Mouse (Mus musculus) CD4-positive, CD25-positive, alpha-beta regulatory T cell, adult 4 months (primary cell): ENCODE measurements around the gene Tmem132c. TPM values are rescaled to one million over a fixed set of nuclear protein-coding genes. Genes with fewer than 3 reads are reported as not detected.

Experiments
- ATAC-seq: one replicate; pipeline ENCODE4 v1.8.0; 2017
- polyA plus RNA-seq, 2 experiments: library from polyadenylated mRNA; unstranded; fragments of 100-300 nt; shearing (Covaris generic); gene quantifications; one replicate each; pipeline ENCODE4 v1.2.1; 2017

Gene Tmem132c
- polyA plus RNA-seq, 2 experiments from 2014 or later = not detected

DNA sequence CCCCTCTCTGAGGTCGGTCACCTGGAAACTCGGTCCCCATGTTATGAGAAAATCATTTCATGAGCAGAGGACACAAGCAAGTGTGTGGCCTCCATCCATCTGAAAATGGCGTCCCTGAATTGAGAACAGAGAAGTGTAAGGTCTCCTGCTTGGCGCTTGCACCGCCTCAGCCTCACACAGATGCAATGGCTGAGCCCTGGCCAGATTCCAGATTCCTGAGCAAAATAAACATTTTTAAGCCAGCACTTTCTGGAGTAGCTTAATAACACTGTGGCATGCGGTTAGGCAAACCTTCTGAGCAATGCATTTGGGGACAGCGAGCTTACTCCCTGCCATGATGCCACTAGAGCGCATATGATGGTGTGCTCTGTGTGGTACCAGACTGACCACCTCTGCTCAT, 48.1 kb downstream of the Tmem132c start:
- no peak for ATAC-seq

DNA sequence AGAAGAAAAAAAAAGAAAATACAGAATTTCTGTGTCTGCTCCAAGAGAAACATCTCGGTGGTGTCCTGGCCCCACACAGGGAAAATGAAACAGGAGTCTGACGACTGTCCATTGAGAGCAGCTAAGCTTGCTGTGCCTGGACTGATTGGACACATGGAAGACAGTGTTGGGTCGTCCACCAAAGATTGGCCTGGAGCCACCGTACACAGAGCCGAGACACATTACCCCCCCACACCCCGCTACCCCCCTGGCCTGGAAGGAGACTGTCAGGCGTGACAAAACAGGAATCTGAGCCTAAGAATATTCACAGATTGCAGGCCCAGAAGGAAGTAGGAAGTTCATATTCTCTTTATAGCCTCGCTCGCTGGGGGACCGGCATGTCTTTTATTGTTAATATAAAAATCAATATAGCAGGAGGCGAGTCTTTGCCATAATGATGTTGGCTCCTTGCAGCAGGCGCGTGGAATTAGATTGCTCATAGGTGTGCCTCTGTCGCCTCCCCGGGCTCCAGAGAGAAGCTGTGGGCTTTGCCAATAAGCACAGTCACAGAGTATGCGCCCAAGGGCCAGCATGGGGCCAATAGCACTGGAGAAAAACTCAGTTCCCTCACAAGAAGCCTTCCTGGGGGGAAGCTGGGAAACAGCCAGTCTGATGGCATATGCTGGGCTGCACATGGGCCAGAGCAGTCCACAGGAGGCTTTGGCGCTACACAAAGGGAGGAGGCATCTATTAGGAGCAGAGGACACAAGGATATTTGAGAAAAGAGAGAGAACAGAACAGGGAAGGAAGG, 49.0 kb downstream of the Tmem132c start:
- ATAC-seq = no peak

DNA sequence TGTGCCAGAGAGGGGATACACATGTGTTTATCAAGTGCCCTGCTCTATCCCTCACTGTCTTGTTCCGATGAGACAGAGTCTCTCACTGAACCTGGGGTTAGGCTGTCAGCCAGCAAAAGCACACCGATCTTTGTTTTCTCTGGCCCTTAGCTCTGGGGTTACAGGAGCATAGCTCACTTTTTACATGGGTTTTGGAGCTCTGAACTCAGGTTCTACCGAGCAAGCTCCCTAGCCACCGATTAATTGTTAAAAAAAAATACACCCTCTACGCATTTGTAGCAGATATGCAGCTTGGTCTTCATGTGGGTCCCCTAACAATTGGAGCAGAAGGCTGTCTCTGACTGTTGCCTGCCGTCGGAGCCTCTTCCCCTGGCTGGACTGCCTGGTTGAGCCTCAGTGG, 50.0 kb downstream of the Tmem132c start:
- ATAC-seq = no peak

DNA sequence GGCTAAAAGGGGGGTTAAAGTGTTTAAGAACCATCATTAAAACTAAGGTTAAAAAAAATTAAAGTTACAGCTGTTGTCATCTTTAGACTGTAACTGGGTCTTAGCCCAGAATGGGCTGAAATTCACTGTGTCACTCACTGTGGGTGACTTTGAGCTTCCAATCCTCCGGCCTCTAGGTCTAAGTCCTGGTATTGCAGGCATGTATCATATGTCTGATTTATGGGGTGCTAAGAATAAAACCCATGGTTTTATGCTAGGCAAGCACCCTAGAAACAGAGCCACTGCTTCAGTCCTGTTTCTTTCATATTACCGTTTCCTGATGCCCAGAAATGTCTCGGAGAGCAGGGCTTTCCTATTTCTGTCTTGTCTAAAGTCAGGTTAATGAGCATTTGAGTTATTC, 52.1 kb downstream of the Tmem132c start:
- no peak for ATAC-seq

DNA sequence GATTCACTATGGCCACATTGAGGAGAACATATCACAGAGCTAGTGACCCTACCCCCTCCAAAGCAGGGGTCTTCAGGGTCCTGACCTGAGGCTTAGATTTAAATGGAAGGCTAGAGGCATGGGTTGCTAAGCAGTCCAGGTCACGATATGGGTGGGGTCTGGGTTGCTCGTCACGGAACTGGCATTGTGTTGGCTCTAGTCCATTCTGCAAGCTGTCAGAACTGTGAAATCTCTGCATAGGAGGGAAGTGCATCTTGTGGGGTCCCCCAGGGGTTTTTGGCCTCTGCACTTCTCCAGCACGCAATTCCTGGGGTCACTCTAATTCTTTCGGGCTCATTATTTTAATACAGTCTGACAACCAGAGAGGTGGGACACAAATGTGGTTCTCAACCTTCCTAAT, 55.9 kb downstream of the Tmem132c start:
- no peak for ATAC-seq

DNA sequence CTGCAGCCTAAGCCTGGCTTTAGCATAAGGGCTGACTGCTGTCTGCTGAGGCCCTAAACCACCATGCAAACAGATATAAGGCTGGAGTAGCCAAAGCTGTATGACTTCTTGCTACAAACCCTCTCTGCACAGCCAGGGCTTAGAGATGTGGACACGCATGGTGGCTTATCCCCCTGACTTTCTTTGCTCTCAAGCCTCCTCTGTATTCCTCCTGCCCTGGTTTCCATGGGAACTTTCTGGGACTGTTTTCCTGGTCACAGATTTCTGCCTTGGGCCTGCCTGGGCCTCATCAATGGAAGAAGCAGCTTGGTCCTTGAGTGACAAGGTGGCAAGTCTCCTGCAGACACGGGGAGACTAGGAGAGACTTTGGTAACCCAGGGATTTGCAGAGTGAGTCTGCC, 56.5 kb downstream of the Tmem132c start:
- ATAC-seq = no peak

DNA sequence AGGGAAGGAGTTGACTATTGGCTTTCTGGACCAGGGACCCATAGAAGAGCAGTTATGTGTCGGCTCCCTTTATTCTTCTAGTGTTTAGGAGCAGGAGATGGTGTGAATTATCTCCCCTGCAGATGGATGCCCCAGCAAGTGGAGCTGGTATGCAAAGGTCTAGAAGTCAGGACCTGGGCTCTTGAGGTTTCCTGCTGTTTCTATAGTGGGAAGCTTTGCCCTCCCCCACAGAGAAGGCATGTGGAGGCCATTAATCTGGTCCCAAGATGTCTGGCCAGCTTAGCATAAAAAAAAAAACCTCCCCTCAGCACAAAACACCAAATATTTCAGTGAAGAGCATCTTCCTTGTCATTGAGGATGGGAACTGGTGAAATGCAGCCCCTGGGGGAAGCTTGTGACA, 57.4 kb downstream of the Tmem132c start:
- ATAC-seq = no peak

DNA sequence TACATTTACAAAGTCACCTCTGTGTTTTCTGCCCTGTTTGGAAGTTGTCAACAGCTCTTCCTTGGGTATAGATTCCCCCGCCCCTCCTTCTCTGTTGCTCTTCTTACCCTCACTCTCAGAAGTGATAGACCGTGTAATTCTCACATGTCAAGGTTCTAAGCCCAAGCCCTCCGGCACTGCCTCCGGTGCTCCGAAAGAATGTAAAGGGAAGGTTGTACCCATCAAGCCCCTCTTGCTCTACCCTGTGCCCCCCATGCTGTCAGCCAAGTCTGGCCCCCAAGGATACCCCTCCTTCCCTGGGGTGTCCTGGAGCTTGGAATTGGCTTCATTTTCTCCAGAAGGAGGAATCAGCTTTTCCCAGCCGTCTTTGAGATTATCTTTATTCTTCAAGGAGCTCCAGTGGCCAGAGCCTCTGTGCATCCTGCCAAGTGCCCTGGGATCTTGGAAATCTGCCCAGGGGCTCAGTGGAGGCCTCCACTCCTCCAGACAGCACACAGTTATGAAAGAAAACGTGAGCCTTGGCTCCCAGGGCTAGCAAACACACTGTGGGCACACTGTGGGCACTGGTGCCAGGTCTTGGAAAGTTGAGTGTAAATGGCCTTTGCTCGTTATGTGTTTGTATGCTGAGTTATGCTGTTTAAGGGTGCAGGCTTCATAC, 59.1 kb downstream of the Tmem132c start:
- no peak for ATAC-seq

DNA sequence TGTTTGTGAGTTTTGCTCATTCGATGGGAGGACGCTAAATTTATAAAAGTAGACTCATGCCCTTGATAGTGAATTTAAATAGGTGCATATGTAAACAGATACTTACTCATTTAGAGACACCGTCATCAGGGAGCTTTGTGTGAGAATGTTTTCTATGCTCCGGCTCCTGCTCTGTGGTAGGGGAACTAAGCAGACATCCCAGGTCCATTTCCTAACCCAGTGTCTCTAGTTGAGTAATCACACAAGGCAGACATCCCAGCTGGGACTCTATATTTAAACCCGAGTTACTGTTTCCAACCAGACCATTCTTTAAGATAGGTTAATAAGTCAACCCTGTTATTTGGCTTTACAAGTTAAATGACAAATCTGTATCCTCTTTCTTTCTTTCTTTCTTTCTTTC, 63.7 kb downstream of the Tmem132c start:
- ATAC-seq = no peak

DNA sequence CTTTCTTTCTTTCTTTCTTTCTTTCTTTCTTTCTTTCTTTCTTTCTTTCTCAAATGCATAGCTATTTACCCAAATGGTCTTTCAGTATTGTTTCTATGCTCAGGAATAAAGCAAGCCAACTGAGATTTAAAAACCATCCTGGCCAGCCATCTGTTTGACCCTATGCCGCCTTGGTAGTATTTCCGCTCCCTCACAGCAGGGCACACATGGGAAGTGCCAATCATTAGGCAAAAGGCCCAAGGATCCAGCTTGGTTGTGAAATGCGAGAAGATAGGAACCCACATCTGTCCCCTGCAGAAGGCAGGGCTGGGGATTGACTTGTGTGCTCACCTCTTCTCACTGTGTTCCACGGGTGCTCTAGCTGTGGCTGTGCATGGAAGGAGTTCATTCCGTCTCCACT, 64.1 kb downstream of the Tmem132c start:
- ATAC-seq = no peak

DNA sequence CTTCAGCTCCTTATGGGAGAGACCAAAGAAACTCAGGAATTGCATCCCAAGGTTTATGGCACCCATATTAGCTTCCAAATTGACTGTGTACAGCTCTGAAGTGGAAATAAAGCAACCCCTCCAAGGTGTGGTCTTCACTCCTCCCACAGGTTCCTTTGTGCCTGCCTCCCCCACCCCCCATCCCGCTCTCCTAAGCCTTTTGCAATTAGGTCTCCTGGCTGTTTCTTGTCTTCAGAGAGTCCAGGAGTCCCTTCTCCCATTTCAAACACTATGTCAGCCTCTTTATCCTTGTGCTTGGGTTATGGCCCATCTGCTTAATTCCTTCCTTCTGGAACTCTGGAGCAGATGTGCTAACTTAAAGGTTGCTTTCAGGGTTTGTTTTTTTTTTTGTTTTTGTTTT, 65.1 kb downstream of the Tmem132c start:
- no peak for ATAC-seq

DNA sequence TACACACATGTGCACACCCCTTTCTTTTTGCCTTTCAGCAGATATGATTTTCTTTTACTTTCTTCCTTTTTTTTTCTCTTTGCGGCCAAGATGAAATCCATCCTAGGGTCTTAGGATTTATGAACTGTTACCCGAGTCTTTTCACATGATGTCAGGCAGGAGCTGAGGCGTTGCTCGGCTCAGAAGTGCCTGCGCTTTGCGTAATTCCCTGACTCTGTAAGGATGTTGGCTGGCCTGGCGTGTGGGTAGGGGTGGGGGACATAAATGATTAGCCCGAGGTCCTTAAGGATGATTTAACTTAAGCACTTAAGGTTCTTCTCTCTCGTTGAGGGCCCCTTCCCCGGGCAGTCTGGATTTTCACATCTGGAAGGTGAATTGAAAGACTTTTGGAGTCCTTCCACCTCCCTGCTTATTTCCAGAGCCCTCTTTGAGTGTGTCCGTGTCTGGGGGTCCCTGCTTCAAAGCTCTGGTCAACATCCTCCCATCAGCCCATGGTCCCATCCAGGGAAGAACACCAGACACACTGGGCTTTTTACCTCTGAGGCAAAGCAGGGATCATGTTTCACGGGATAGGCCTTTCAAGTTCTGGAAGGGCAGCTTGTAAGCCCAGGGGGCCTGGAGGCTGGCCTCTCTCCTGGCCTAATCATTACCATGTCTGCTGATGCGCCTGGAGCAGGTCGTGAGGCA, 68.9 kb downstream of the Tmem132c start:
- no peak for ATAC-seq

DNA sequence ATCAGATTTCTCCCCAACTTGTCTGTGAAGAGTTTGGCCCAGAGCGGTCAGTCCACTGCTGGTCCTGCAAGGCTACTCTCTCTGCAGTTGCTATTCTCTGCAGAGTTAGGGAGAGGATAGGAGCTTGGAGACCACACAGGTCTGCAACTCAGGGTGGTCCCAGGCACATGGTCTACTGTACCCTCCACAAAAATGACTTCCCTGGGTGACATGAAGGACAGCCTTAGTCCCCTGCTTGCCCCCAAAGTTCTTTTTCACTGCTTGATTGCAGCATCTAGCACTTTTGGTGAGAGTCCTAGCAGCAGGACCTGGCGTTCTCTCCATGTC, 69.4 kb downstream of the Tmem132c start:
- no peak for ATAC-seq

DNA sequence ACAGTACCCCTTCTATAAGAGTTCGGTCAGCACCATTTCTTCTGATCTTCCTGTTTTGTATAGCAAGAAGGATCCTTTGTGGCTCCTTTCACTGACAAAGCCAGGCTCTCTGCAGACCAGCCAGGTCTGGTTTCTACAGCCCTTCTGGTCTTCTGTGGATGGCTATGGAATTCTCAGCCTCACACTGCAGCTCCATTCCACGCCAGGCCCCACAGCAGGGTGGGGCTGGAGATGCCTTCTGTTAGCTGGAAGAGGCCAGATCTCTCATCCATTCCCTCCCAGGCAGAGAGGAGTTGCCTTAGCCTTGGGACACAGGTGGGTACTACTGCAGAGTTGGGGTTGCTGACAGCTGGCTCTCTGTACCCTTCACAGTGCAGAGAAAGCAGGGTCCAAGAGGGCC, 72.0 kb downstream of the Tmem132c start:
- no peak for ATAC-seq

DNA sequence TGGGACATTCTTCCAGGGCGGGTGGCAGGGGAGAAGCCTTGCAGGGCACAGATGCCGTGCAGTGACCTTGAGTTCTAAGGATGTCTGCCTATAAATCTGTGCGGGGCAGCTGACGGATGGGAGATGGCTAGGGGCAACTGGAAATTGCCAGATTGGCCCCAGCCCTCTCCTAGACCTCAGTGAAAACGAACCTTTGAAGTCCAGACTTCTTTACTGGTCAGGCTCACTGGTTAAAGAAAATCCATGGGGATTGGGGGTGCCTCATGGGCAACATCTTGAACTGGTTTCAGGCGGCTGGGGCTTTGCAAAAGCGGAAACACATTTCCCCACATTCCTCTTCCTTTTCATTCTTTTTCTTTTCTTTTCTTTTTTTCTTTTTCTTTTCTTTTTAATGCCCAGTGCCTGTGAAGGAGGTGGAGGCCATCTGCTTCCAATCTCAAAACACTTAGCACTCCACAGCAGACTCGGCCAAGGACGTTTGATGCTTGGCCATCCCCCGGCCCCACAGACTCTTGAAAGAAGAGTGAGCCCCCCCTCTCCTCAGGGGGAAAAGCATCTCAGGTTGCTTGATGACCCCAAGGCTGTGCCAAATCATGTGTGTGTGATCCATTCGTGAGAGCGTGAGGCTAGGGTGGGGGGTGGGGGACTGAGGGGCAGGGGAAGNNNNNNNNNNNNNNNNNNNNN, 77.6 kb downstream of the Tmem132c start:
- no peak for ATAC-seq

DNA sequence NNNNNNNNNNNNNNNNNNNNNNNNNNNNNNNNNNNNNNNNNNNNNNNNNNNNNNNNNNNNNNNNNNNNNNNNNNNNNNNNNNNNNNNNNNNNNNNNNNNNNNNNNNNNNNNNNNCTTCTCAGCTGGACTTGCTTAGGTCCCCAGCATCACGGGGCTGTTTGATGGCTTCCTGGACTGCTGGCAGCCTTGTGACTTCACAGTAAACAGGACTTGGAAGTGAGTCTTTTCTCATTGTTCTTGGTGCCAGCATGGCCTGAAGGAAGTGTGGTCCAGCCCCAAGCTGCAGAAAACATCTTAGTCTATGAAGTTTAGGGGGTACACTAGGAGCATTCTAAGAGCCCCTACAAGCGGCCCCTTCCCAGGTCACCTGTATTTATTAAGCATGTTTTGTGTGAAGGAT, 83.0 kb downstream of the Tmem132c start:
- ATAC-seq = no peak

DNA sequence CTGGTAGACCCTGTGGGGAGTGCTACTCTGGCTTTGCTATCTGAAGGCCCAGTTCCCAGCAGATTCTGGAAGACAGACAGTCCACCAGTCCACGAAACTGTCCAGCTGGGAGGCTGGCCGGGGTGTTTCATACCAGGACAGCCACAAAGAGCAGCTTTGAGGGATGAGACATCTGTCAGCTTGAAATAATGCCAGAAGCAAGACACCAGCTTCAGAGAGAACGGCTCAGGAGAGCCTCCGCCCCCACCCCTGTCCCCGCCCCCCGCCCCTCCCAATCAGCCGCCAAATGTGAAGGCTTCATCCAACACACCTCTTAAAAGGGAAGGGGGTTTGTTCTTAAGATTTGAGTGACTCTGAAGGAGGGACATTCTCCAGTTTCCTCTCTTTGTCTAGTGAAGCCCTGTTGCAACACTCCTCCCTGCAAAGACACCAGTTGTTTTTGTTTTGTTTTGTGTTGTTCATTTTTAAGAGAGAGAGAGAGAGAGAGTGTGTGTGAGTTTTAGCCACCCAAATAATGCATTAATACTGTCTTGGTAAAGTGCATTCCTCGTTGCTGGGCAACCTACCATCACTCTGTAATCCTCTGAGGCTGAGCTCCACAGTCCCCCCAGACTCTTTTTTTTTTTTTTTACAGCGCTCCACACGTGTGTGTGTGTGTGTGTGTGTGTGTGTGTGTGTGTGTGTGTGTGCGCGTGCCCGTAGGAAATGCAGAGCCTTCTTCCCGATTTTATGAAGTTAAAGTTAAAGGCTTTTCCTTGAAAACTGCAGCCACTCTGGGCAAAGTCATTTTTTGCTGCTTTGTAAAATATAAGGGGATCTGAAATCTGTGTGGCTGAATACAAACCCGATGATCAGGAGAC, 94.7 kb downstream of the Tmem132c start:
- no peak for ATAC-seq

DNA sequence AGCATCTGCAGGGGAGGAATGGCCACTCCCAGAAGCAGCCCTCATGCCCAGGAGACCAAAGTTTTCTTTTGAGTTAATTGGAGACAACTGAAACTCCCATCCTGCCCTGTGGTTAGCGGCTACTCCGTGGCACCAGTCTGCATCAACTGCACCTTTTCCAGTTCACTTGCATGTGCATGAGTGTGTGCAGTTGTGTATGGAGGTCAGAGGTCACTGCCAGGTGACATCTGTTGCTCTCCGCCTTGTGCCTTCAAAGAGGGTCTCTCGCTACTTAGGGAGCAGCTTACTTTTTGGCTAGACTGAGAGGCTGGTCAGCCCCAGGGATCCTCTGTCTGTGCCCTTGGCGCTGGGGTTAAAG, 95.3 kb downstream of the Tmem132c start:
- no peak for ATAC-seq

DNA sequence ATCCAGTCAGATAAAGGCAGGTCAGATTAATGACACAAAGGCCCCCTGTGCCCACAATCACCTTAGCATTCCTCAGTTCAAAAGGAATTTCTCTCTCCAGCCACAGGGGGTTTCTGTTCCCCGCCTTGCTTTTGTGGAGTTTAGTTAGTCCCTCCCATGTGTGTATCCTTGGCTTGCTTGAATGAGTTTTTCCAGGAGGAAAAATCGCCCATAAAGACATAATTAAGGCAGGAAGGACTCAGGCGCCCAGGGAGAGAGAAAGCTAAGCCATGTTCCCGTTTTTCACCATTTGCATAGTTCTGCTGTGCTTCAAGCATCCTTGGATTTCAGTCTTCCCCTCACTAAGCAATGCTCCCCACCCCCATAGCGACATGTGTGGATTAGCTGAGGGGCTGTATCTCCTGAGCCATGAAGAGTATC, 97.4 kb downstream of the Tmem132c start:
- ATAC-seq = no peak

DNA sequence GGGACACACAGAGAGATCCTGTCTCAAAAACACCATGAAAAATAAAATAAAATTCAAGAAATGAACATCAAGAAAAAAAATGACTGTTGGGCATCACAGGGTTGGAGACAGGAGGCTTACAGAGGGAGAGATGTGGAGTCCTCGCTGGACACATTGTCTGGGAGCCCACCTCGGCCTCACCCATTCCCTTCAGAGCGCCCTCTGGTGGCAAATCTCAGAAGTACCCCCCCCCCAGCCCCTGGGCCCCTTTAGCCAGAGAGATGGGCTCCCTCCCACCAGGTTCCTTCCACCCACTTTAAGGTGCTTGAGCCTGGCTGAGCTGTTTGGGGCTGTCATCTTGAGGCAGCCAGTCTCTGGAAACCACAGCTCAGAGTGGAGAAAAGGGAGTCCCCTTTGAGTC, 99.5 kb downstream of the Tmem132c start:
- no peak for ATAC-seq

DNA sequence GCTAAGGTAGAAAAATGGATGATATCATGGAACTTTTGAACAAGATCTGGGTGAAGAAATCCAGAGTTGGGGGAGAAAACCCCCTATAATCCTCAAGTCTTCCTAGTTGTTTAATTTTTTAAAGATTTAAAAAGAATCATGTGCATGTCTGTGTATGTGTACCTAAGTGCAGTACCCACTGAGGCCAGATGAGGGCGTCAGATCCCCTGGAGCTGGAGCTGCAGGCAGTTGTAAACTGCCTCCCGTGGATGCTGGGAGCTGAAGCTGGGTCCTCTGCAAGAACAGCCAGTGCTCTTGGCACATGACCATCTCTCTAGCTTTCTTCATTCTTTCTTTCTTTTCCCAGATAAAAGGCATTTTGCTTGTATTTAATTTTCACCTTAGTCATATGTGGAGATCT, 103.1 kb downstream of the Tmem132c start:
- ATAC-seq = no peak

DNA sequence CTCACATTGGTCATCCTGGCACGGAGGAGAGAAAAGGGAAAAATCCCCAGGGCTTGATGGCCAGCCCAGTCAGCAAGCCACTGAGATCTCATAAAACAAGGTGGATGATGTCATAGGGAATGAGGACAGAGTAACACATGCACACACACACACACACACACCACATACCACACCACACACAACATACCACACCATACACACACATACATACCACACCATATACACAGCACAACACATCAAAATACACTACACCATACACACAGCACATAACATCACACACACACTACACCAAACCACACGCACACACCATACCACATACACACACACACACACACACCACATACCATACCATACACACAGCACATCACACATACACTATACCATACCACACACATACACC, 104.8 kb downstream of the Tmem132c start:
- ATAC-seq = no peak
